In genomic region chr5:107421676-107422075, GRCm38 (mm10) we compare ENCODE assay signal across 25 mouse cellular contexts. TPM values are rescaled to one million over a fixed set of nuclear protein-coding genes. Genes with fewer than 3 reads are reported as not detected.
"Had no signal": no experiment of that assay in that cellular context is flagged by ENCODE, and none has a peak within 500 bp of the region (broad histone marks: within the 10 kb centered on the region; RNA-seq: fewer than 3 reads in every experiment).

No protein-coding gene starts in this region.

- H3K4me1 ChIP-seq: limb, embryonic 15.5 days; lung, embryonic 15.5 days; midbrain, embryonic 12.5 days; midbrain, embryonic 15.5 days; neural tube, embryonic 12.5 days; neural tube, embryonic 15.5 days had no signal

- ATAC-seq: liver, postnatal 0 days; midbrain, embryonic 15.5 days had no signal

- H3K4me3 ChIP-seq: limb, embryonic 15.5 days; lung, embryonic 15.5 days; midbrain, embryonic 12.5 days; midbrain, embryonic 15.5 days; neural tube, embryonic 12.5 days; neural tube, embryonic 15.5 days had no signal

- H3K4me2 ChIP-seq: limb, embryonic 15.5 days; liver, embryonic 11.5 days; lung, embryonic 15.5 days; midbrain, embryonic 12.5 days; midbrain, embryonic 15.5 days; neural tube, embryonic 12.5 days; neural tube, embryonic 15.5 days had no signal

- H3K27ac ChIP-seq: limb, embryonic 15.5 days; liver, embryonic 14.5 days; lung, embryonic 15.5 days; midbrain, embryonic 12.5 days; midbrain, embryonic 15.5 days; neural tube, embryonic 12.5 days; neural tube, embryonic 15.5 days had no signal

- H3K36me3 ChIP-seq: limb, embryonic 15.5 days; lung, embryonic 15.5 days; midbrain, embryonic 12.5 days; midbrain, embryonic 15.5 days; neural tube, embryonic 12.5 days; neural tube, embryonic 15.5 days had no signal

- H3K9ac ChIP-seq: limb, embryonic 15.5 days; liver, embryonic 14.5 days; liver, postnatal 0 days; lung, embryonic 15.5 days; midbrain, embryonic 12.5 days; midbrain, embryonic 15.5 days; neural tube, embryonic 12.5 days; neural tube, embryonic 15.5 days had no signal

- H3K27me3 ChIP-seq: lung, embryonic 15.5 days; midbrain, embryonic 12.5 days; midbrain, embryonic 15.5 days; neural tube, embryonic 12.5 days; neural tube, embryonic 15.5 days had no signal

- H3K9me3 ChIP-seq: limb, embryonic 15.5 days; lung, embryonic 15.5 days; midbrain, embryonic 12.5 days; midbrain, embryonic 15.5 days; neural tube, embryonic 12.5 days; neural tube, embryonic 15.5 days had no signal

- DNase-seq: kidney, adult 18-20 months; kidney, adult 9 months; kidney, postnatal 14 days; kidney, postnatal 4 days; layer of hippocampus, adult 9-11 months; liver, postnatal 0 days; lung, postnatal 14 days; lung, postnatal 4 days; retina, postnatal 1 day; right cerebral cortex, postnatal 25 days; spleen, adult 18-20 months; thymus, adult 18-20 months; thymus, postnatal 36 days had no signal

RNA-seq across cellular contexts. Expression of gene Lpcat2b, which starts 9.7 kb away (rescaled TPM):
- polyA plus RNA-seq: kidney, embryonic 16.5 days; limb, embryonic 11.5 days; limb, embryonic 15.5 days; liver, embryonic 11.5 days; liver, embryonic 14.5 days; liver, postnatal 0 days; lung, embryonic 15.5 days; midbrain, embryonic 12.5 days; midbrain, embryonic 15.5 days; neural tube, embryonic 12.5 days; neural tube, embryonic 15.5 days; stomach, embryonic 16.5 days; urinary bladder, adult 2 months had no signal
